Mouse (Mus musculus) lung, postnatal 10 days (tissue): ENCODE measurements at regions not wholly inside any gene's neighbourhood (a gene's known extent, or its start where the extent isn't known, plus 50 kb on each side); places are given as distances from the start of the nearest gene placed in this dataset.

Source experiments
- DNase-seq: peaks from one replicate; pipeline ENCODE4 v3.0.0; 2021

DNA sequence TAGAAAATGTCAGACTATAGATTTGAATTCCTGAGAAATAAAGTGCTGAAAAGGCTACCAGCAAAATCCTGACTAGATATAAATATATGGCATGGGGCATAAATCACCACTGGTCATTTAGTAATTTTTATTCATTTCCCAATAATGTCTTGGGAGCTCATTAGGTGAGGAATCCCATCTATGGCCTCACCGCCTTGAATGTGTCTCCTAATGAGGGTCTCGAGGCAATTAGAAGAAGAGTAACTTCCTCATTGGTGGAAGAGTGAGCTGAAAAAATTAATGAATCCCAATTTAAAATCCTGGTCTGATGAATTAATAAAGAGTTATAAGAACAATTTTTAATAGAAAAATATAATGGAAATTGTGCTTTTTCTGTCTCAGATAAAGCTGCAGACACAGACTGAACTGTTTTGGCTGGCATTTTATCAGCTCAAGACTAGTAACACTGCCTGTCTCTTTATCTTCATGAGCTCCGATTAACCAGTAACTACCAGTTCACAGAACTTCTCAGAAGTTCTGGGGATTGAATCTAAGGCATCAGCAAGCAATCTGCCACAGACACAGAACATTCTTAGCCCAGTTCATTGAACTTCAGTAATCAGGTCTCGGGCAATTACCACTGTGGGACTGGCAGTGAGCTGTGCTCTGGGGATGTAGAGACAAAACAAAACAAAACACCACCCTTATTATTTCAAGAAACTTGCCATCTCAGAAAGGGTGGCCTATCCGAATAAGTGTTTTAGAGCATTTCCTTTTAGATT, 170.7 kb downstream of the Plpp3 start:
- DNase-seq, result no peak

- DNase-seq, result peak; percentile 72
These were observed 171.6 kb downstream of the Plpp3 start for GRCm38 (mm10) chr4:105328776-105329175.

GRCm38 (mm10) chr4:105332081-105332480, 174.9 kb downstream of the Plpp3 start:
- no peak for DNase-seq

GRCm38 (mm10) chr4:105335872-105336271, 178.7 kb downstream of the Plpp3 start:
- no peak for DNase-seq

- no peak for DNase-seq
These were observed 179.4 kb downstream of the Plpp3 start for GRCm38 (mm10) chr4:105336557-105336956.

- no peak for DNase-seq
These were observed 181.0 kb downstream of the Plpp3 start for GRCm38 (mm10) chr4:105338131-105338530.

DNA sequence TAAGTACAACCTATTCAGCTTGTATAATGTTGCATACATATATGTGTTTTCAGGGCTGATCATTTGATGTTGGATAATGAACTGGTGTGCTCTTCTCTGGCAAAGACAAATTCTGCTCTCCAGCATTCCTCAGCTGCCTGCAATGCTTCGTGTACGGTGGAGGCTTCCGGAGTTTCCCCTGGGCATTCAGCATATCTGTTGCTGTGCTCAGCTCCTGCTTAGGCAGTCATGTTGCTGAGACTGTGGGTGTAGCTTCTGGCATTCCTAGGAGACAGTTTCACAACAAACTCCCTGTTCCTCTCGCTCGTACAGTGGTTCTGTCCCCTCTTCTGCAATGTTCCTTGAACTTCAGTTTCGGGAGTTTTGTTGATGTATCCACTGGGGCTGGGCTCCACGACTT, 181.7 kb downstream of the Plpp3 start:
- DNase-seq, result no peak

DNA sequence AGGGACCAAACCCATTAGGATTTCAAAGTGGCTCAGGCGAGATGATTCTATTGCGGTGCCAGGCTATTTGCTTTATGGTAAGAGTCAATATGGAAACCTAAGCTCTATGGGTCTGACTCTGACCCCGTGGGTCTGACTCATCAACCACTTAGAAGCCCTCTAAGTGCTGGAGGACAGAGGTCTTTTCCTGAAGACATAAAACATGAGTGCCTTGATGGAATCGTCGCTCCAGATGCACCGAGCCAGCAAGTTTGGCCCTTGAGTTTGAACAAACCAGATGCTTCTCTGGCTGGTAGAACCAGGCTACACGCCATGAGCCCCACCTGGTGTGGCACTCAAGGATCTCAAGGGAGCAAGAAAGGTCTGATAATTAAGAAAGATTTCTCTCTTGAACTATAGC, 184.1 kb downstream of the Plpp3 start:
- DNase-seq, result no peak

DNA sequence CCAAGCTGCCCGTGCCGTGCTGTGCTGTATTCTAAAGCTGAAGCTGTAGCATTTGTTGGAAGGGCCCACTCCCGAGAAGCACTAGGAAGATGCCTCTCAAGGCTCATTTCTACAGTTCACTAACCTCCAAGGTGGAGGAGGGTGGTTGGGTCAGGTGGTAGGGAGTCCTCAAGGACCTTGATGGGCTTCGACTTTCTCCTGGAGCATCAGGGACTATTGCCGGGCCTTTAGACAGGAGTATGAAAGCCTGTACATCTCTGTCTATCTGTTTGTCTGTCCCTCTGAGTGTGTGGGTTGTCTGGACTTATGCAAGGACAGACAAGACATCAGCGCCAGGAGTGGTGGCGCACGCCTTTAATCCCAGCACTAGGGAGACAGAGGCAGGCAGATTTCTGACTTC, 189.7 kb downstream of the Plpp3 start:
- no peak for DNase-seq

GRCm38 (mm10) chr4:105347911-105348310, 190.8 kb downstream of the Plpp3 start:
- no peak for DNase-seq

DNA sequence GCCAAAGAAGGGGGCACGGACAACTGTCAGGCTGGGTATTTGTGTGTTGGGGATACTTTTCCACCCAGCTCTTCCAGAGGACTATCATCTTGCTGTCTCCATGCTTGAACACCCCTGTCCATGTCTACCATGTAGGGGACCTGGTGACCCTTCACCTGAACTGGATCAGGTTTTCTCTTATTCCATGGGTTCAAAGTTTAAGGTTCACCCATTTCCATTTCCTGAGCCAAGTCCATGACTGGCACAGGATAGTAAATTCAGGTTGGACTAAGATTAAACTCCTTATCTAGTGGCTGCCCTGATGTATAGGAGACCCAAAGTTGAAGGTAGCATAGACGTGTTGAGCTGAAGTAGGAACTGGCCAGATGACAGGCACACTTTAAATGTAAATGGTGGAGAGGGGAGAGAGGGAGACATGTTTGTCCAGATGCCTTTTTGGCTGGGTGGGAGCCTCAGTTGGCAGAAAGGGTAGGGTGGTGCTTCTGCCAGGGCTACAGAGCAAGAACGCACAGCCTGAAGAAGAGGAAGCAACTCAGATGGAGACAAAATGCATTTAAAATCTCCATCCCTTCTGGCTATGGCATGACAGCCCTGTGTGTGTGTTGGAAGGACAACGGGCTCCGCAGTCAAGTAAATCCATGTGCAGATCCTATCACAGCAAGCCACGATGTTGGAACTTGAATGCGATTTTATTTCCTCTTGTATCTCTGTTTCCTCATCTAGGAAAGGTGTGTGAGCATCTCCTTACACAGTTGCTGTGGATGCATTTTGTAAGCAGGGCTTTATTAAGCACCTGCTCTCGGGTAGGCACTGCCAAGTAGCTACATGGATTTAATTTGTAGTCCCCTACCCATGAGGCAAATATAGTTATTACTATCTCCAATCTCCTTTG, 192.4 kb downstream of the Plpp3 start:
- no peak for DNase-seq

GRCm38 (mm10) chr4:105352342-105352741, 195.2 kb downstream of the Plpp3 start:
- DNase-seq, result peak; percentile 42

GRCm38 (mm10) chr4:105352953-105353352, 195.8 kb downstream of the Plpp3 start:
- no peak for DNase-seq

- DNase-seq, result no peak
These were observed 196.9 kb downstream of the Plpp3 start for GRCm38 (mm10) chr4:105354097-105354496.

DNA sequence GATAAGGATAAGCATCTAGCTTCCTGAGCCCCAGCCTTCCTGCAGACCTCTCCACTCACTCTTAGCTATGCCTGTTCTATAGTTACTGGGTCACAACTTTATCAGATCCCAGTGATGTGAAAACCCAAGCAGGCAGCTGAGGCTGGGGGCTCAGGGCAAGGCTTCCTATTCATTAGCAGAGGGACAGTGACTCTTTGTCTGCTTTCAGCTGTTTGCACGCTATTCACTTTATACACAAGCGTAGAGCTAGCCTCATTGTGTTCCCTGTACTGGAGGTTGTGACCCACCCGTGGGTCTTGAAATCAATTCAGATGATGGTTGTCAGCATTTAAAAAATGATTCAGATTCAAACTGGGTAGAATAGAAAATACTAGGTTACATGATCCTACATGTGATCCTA, 199.5 kb downstream of the Plpp3 start:
- DNase-seq, result no peak

DNA sequence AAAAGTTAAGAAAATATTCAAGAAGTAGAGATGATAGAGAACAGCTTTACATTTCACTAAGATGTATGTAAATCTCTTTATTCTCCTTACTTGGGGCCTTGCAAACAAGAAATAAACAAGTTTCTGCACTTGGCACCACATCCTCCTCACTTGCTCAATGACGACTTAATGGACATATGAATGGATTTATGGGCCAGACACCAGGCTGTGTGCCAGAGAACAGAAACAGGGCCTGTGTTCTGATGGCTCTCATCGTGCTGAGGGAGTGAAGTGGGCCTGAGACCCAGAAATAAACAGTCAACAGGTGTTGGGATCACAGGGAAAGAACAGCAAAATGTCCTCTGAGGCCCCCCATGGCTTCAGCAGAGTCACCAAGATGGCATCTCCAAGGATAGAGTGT, 201.6 kb downstream of the Plpp3 start:
- DNase-seq, result peak; percentile 8

DNA sequence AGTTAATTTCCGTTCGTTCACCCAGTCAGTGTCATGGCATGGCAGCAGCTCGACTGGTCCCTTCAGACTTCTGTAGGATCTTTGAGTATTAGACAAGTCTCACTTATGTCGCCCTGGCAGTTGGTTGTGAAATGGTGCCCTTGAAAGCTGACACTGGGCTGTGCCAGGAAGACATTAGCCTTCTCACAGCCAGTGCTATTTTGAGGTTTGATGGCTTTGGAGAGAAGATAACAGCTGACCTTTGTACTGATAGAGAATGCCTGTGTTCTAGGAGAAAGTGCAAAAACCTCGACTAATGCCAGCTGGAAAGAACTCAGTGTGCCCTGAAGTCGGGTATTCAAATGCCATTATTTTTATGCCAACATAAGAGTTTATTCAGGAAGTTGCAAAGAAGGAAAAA, 207.3 kb downstream of the Plpp3 start:
- DNase-seq, result peak; percentile 17

- DNase-seq, result peak; percentile 49
These were observed 207.9 kb downstream of the Plpp3 start for GRCm38 (mm10) chr4:105365076-105365475.

DNA sequence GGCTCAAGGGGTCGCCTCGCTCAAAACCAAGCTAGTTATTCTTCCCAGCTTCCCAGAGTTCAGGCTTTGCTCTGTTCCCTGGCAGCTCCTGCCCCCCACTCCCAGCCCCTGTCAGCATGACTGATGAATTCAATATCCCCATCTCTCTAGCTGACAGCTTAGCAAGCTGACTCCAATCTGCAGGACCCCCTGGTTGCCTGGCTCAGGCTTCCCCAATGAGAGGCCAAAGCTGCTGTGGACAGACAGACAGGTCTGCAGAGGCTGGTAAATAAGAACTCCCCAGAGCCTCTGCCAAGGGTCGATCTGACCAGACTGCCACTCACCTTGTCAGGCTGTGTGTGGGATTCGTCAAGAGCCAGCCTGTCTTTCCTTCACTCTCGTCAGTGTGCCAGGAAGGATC, 219.4 kb downstream of the Plpp3 start:
- no peak for DNase-seq

- no peak for DNase-seq
These were observed 220.5 kb downstream of the Plpp3 start for GRCm38 (mm10) chr4:105377469-105378187.

GRCm38 (mm10) chr4:105384826-105385225, 227.7 kb downstream of the Plpp3 start:
- DNase-seq, result no peak

GRCm38 (mm10) chr4:105385481-105385880, 228.3 kb downstream of the Plpp3 start:
- DNase-seq, result no peak

DNA sequence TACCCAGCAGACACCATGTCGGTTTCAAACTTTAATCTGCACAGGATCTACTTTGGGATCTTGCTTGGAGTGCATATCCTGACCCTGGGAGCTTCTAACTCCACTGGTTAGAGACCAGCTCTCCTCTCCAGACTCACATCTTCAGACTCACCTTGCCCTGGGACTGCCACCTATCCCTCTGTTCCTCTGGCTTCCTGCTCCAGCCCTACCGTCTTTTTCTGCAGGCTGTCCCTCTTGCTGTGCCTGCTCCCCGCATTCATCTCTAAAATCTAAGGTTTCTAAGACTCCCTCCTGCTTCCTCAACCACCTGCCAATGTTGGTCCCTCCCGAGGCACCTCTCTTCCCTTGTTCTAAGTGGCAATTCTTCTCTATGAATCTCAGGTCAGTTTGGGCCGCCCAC, 233.2 kb downstream of the Plpp3 start:
- DNase-seq, result peak; percentile 33
